Mouse (Mus musculus) left cerebral cortex, adult 11 months (tissue): ENCODE measurements at regions not wholly inside any gene's neighbourhood (a gene's known extent, or its start where the extent isn't known, plus 50 kb on each side); places are given as distances from the start of the nearest gene placed in this dataset.

Experiments used
- DNase-seq: peaks from one replicate; pipeline ENCODE4 v3.0.0; 2022; ENCODE audit warnings: low spot score

- peak; percentile 1 for DNase-seq
These were observed 772.4 kb upstream of the Cobl start for GRCm38 (mm10) chr11:13237198-13237597.
